Mouse (Mus musculus): ENCODE data around the gene Iqgap1.

Iqgap1 gene

GRCm38 (mm10) chr7:80799307-80799706 is 26.5 kb downstream of the Iqgap1 start:
- DNase-seq = peak; percentile 58

GRCm38 (mm10) chr7:80796805-80797567 is 28.8 kb downstream of the Iqgap1 start:
- no peak for DNase-seq

- no peak for DNase-seq
Measured at GRCm38 (mm10) chr7:80796258-80796657, 29.5 kb downstream of the Iqgap1 start.

DNA sequence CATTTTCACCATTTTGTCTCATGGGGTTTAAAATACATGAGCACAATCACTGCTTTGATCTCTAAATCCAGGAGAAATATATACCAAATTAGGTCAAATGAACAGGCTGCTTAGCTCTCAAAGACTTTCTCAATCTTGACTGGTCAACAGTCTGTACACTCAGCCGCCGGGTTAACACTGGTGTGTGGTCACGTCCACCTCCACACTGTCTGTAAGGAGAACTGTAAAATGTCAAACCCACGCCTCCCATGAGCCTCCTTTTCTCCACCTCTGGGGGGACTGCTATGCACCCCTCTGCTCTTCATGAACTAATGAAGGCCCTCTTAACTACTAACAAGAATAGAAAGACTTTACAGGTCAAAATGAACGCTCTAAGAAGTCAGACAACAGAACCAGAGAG is 36.2 kb downstream of the Iqgap1 start:
- DNase-seq = no peak

GRCm38 (mm10) chr7:80789061-80789460 is 36.7 kb downstream of the Iqgap1 start:
- DNase-seq = peak; percentile 49

DNA sequence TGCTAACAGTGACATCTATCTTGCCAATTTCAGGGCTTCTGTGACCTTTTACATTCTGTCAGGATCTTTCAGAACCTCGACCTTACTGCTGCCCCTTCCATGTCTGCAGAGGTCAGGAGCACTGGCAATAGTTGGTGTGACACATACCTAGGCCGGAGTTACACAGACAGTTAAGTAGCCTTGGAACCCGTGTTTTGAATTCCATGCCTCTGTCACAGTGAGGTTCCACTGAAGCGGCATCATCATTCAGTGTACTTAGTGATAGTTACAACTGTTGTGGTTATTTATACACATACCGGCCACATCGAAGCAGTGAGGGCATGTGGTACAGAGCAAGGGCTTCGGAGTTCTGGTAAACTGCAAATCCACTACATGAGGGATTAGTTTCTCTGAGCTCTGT is 37.8 kb downstream of the Iqgap1 start:
- no peak for DNase-seq

GRCm38 (mm10) chr7:80786746-80787145 is 39.0 kb downstream of the Iqgap1 start:
- peak; percentile 80 for DNase-seq

- DNase-seq = no peak
Measured at GRCm38 (mm10) chr7:80783841-80784240, 41.9 kb downstream of the Iqgap1 start.

GRCm38 (mm10) chr7:80782155-80783109 is 43.3 kb downstream of the Iqgap1 start:
- no peak for DNase-seq

GRCm38 (mm10) chr7:80781444-80782120 is 44.2 kb downstream of the Iqgap1 start:
- peak; percentile 58 for DNase-seq

GRCm38 (mm10) chr7:80778958-80779669 is 46.7 kb downstream of the Iqgap1 start:
- DNase-seq = peak; percentile 83

DNA sequence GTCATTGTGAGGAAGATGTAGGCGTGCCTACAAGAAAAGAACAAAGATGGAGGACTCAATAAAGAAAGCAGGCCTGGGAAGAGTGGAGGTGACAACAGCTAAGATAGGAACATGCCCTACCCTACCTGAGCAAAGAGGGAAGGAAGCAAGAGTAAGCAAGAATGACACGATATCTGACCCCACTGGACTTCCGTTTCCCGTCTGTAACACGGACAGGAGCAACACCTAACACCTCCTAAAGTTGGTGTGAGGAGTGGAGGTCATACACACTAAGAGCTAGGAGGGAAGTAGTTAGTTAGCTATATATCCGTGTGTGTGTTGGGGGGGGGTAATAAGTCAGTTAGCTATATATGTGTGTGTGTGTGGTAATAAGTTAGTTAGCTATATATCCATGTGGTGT is 47.4 kb downstream of the Iqgap1 start:
- no peak for DNase-seq

DNA sequence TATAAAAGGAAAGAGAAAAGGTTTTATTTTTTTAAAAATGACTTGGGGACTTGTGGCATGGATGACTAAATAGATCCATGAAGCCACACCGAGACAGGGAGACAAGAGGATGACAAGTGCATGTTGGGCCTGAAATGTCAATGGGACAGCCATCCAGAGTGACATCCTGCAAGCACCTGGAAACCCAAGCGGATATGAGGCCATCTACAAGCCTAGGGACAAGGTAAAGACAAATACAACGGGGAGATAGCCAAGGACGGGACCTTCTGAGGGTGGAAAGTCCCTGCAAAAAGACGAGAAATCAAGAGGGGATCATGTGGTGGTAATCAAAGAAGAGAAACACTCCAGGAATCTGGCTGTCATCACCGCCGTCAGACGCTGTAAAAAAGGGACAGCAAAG is 48.6 kb downstream of the Iqgap1 start:
- DNase-seq = no peak

GRCm38 (mm10) chr7:80776090-80776489 is 49.7 kb downstream of the Iqgap1 start:
- no peak for DNase-seq

DNA sequence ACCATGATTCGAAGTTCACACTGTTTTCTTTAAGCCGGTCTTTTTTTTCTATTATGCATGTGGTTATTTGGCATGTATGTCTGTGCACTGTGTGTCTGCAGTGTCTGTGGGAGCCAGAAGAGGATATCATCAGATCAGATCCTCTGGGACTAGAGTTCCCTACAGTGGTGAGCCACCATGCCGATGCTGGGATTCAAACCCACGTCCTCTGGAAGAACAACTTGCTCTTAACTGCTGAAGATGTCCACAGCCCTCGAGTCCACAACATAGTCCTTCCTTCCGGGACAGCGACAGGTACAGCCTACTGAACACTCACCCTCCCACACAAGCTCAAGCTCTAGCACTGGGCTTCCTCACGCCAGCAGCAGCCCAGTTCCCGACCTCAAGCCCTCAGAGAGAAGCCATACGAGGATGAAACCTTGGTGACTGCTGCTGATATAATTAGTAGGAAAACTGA is 50.3 kb downstream of the Iqgap1 start:
- no peak for DNase-seq

GRCm38 (mm10) chr7:80774615-80775447 is 50.9 kb downstream of the Iqgap1 start:
- no peak for DNase-seq

DNA sequence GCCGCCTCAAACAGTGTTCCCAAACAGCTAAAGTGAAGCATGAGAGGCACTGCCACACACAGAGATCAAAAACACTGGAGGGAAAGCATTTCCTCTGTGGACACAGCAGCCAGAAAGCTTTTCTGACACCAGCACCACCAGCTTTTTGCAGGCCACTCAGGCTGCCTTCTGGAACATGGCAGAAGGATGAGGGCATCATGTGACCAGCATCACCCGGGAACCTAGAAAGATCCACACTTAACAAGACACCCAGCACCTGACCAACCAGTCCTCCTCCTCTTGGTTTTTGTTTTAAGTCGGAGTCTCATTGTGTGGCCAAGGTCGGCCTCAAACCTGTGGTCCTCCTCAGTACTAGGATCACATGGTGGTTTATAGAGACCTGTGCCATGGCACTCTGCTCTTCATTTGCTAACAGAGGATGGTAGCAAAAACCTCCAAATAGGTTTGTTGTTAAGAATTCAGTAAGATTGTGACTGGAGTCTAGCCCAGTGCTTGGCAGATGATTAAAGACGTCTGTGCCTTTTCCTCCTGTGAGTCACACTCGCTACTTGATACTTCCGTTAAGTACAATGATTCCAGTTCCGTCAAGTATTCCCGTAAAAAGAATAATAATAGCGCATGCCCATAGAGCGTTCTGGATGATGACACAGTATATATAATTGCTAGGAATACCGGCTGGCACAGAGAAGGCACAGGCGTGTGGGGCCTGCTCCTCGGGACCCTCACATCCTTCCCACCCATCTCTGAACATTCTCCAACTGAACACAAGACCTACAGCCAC is 51.8 kb downstream of the Iqgap1 start:
- DNase-seq = peak; percentile 73

DNA sequence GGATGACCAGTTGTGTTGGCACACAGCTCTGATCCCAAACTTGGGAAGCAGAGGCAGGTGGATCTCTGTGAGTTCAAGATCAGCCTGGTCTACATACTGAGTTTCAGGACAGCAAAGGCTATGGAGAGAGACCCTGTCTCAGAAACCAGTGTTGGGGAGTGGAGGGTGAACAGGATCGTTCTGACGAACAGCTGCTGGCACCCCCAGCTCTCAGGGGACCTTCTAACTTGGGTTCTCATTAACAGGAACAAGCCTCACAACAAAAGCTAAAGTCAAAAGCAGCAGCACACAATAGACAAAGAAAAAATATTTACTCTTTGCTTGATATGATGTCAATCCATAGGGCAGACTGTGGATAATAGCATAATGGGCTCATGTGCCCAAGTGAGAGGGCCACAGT is 55.3 kb downstream of the Iqgap1 start:
- no peak for DNase-seq

- DNase-seq = no peak
Measured at GRCm38 (mm10) chr7:80766861-80767312, 58.9 kb downstream of the Iqgap1 start.

DNA sequence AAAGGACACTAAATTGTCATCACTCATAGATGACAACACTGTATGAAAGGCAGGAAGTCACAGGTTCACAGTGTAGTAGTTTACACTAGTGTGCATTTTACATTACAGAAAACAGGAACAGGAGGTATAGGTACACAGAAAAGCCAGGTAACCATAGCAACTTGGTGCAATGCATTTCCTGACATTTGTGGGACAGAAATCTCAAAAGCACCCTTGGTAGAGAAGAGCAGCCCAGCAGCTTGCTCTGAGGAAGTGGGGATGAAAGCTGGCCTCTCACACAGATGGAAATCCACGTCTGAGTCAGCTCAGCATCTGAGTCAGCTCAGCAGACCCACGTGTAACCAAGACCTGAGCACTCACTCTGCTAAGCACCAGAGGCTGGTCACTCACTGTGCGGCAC is 59.7 kb downstream of the Iqgap1 start:
- DNase-seq = no peak
